Mouse (Mus musculus): ENCODE data around the gene Slc16a5. TPM values are rescaled to one million over a fixed set of nuclear protein-coding genes. Genes with fewer than 3 reads are reported as not detected.
"Not testable (repeated sequence)": the region's sequence is repeated elsewhere in the genome, so short reads cannot be mapped to it uniquely, and the experiment has no call there.

Gene Slc16a5
- polyA plus RNA-seq, 1 experiment from 2014 or later = 0.34 TPM

GRCm38 (mm10) chr11:115453306-115453705, 9.0 kb upstream of the Slc16a5 start:
- H3K4me2 ChIP-seq (ENCODE audit: low read length) = no peak overlapping the region
- H3K27me3 ChIP-seq (replicated peaks; ENCODE audit: control insufficient read depth, insufficient read depth, low read length) = no peaks in the 10 kb centered on the region; the same call in 1 of the 2 replicates
- no peak for ATAC-seq
- no peaks in the 10 kb centered on the region for H3K36me3 ChIP-seq (ENCODE audit: control insufficient read depth, insufficient read depth, low read length)
- 76% methylated on average over 4 of the region's 4 CpGs for WGBS
- no peak overlapping the region for H3K9ac ChIP-seq (ENCODE audit: low read depth, low read length)
- no peak overlapping the region for H3K4me3 ChIP-seq (ENCODE audit: low read length)
- H3K9me3 ChIP-seq (ENCODE audit: control insufficient read depth, low read length) = peaks cover 2% of the 10 kb centered on the region; the same call in 1 of the 2 replicates
- H3K4me1 ChIP-seq (ENCODE audit: control insufficient read depth, insufficient read depth, low read depth, low read length) = no peaks in the 10 kb centered on the region
- H3K27ac ChIP-seq (ENCODE audit: low read depth, low read length) = no peak overlapping the region

GRCm38 (mm10) chr11:115454822-115455221, 7.5 kb upstream of the Slc16a5 start:
- not testable (repeated sequence) for H3K36me3 ChIP-seq (ENCODE audit: control insufficient read depth, insufficient read depth, low read length); H3K4me2 ChIP-seq (ENCODE audit: low read length); H3K9ac ChIP-seq (ENCODE audit: low read depth, low read length); H3K9me3 ChIP-seq (ENCODE audit: control insufficient read depth, low read length); H3K4me1 ChIP-seq (ENCODE audit: control insufficient read depth, insufficient read depth, low read depth, low read length); H3K27ac ChIP-seq (ENCODE audit: low read depth, low read length); ATAC-seq; H3K4me3 ChIP-seq (ENCODE audit: low read length); H3K27me3 ChIP-seq (replicated peaks; ENCODE audit: control insufficient read depth, insufficient read depth, low read length)
- 93% methylated on average over 6 of the region's 6 CpGs for WGBS

GRCm38 (mm10) chr11:115455619-115456018, 6.7 kb upstream of the Slc16a5 start:
- WGBS = 86% methylated on average over 15 of the region's 15 CpGs
- peaks cover 2% of the 10 kb centered on the region; the same call in 1 of the 2 replicates for H3K9me3 ChIP-seq (ENCODE audit: control insufficient read depth, low read length)
- no peaks in the 10 kb centered on the region; the same call in 1 of the 2 replicates for H3K27me3 ChIP-seq (replicated peaks; ENCODE audit: control insufficient read depth, insufficient read depth, low read length)
- no peak overlapping the region for H3K27ac ChIP-seq (ENCODE audit: low read depth, low read length)
- H3K4me2 ChIP-seq (ENCODE audit: low read length) = no peak overlapping the region
- H3K4me3 ChIP-seq (ENCODE audit: low read length) = no peak overlapping the region
- H3K4me1 ChIP-seq (ENCODE audit: control insufficient read depth, insufficient read depth, low read depth, low read length) = no peaks in the 10 kb centered on the region
- no peaks in the 10 kb centered on the region for H3K36me3 ChIP-seq (ENCODE audit: control insufficient read depth, insufficient read depth, low read length)
- ATAC-seq = no peak
- H3K9ac ChIP-seq (ENCODE audit: low read depth, low read length) = no peak overlapping the region

- Histone ChIP-seq H3K4me2 (ENCODE audit: low read length) (no peak overlapping the region), H3K4me3 (ENCODE audit: low read length) (no peak overlapping the region), H3K9me3 (ENCODE audit: control insufficient read depth, low read length) (peaks cover 2% of the 10 kb centered on the region; the same call in 1 of the 2 replicates), H3K27me3 (replicated peaks; ENCODE audit: control insufficient read depth, insufficient read depth, low read length) (no peaks in the 10 kb centered on the region; the same call in 1 of the 2 replicates), H3K36me3 (ENCODE audit: control insufficient read depth, insufficient read depth, low read length) (no peaks in the 10 kb centered on the region), H3K27ac (ENCODE audit: low read depth, low read length) (no peak overlapping the region), H3K9ac (ENCODE audit: low read depth, low read length) (no peak overlapping the region), H3K4me1 (ENCODE audit: control insufficient read depth, insufficient read depth, low read depth, low read length) (no peaks in the 10 kb centered on the region)
- WGBS = 97% methylated on average over 5 of the region's 5 CpGs
- ATAC-seq = no peak
Measured at GRCm38 (mm10) chr11:115456182-115456581, 6.1 kb upstream of the Slc16a5 start.

GRCm38 (mm10) chr11:115457405-115457804, 4.9 kb upstream of the Slc16a5 start:
- no peaks in the 10 kb centered on the region for H3K27me3 ChIP-seq (replicated peaks; ENCODE audit: control insufficient read depth, insufficient read depth, low read length)
- no peaks in the 10 kb centered on the region for H3K36me3 ChIP-seq (ENCODE audit: control insufficient read depth, insufficient read depth, low read length)
- H3K9ac ChIP-seq (ENCODE audit: low read depth, low read length) = no peak overlapping the region
- H3K4me3 ChIP-seq (ENCODE audit: low read length) = no peak overlapping the region
- no peaks in the 10 kb centered on the region for H3K4me1 ChIP-seq (ENCODE audit: control insufficient read depth, insufficient read depth, low read depth, low read length)
- H3K4me2 ChIP-seq (ENCODE audit: low read length) = no peak overlapping the region
- ATAC-seq = no peak
- peaks cover 2% of the 10 kb centered on the region; the same call in 1 of the 2 replicates for H3K9me3 ChIP-seq (ENCODE audit: control insufficient read depth, low read length)
- H3K27ac ChIP-seq (ENCODE audit: low read depth, low read length) = no peak overlapping the region
- 39% methylated on average over 6 of the region's 6 CpGs for WGBS

- Histone ChIP-seq H3K4me3 (ENCODE audit: low read length) (no peak overlapping the region), H3K27me3 (replicated peaks; ENCODE audit: control insufficient read depth, insufficient read depth, low read length) (no peaks in the 10 kb centered on the region), H3K27ac (ENCODE audit: low read depth, low read length) (no peak overlapping the region), H3K9ac (ENCODE audit: low read depth, low read length) (no peak overlapping the region), H3K36me3 (ENCODE audit: control insufficient read depth, insufficient read depth, low read length) (no peaks in the 10 kb centered on the region), H3K9me3 (ENCODE audit: control insufficient read depth, low read length) (no peaks in the 10 kb centered on the region), H3K4me1 (ENCODE audit: control insufficient read depth, insufficient read depth, low read depth, low read length) (no peaks in the 10 kb centered on the region), H3K4me2 (ENCODE audit: low read length) (no peak overlapping the region)
- ATAC-seq = no peak
- WGBS = 15% methylated on average over 8 of the region's 8 CpGs
Measured at GRCm38 (mm10) chr11:115460976-115461375, 1.3 kb upstream of the Slc16a5 start.

GRCm38 (mm10) chr11:115461846-115462242, 430 bp upstream of the Slc16a5 start:
- no peaks in the 10 kb centered on the region for H3K4me1 ChIP-seq (ENCODE audit: control insufficient read depth, insufficient read depth, low read depth, low read length)
- 75% methylated on average over 5 of the region's 5 CpGs for WGBS
- H3K4me2 ChIP-seq (ENCODE audit: low read length) = no peak overlapping the region
- H3K27me3 ChIP-seq (replicated peaks; ENCODE audit: control insufficient read depth, insufficient read depth, low read length) = no peaks in the 10 kb centered on the region
- no peak overlapping the region for H3K4me3 ChIP-seq (ENCODE audit: low read length)
- H3K27ac ChIP-seq (ENCODE audit: low read depth, low read length) = no peak overlapping the region
- H3K9ac ChIP-seq (ENCODE audit: low read depth, low read length) = no peak overlapping the region
- no peaks in the 10 kb centered on the region for H3K36me3 ChIP-seq (ENCODE audit: control insufficient read depth, insufficient read depth, low read length)
- no peak for ATAC-seq
- no peaks in the 10 kb centered on the region for H3K9me3 ChIP-seq (ENCODE audit: control insufficient read depth, low read length)

- 84% methylated on average over 11 of the region's 11 CpGs for WGBS
Measured at GRCm38 (mm10) chr11:115463397-115463796, 1.1 kb downstream of the Slc16a5 start.

GRCm38 (mm10) chr11:115464851-115465250, 2.6 kb downstream of the Slc16a5 start:
- Histone ChIP-seq H3K9me3 (ENCODE audit: control insufficient read depth, low read length) (no peaks in the 10 kb centered on the region), H3K4me3 (ENCODE audit: low read length) (no peak overlapping the region), H3K9ac (ENCODE audit: low read depth, low read length) (no peak overlapping the region), H3K27me3 (replicated peaks; ENCODE audit: control insufficient read depth, insufficient read depth, low read length) (no peaks in the 10 kb centered on the region), H3K4me2 (ENCODE audit: low read length) (no peak overlapping the region), H3K4me1 (ENCODE audit: control insufficient read depth, insufficient read depth, low read depth, low read length) (no peaks in the 10 kb centered on the region), H3K27ac (ENCODE audit: low read depth, low read length) (no peak overlapping the region), H3K36me3 (ENCODE audit: control insufficient read depth, insufficient read depth, low read length) (no peaks in the 10 kb centered on the region)
- 90% methylated on average over 8 of the region's 8 CpGs for WGBS
- ATAC-seq = no peak

More at GRCm38 (mm10) chr11:115463397-115463796, 1.1 kb downstream of the Slc16a5 start:
- Histone ChIP-seq H3K27me3 (replicated peaks; ENCODE audit: control insufficient read depth, insufficient read depth, low read length) (no peaks in the 10 kb centered on the region), H3K9me3 (ENCODE audit: control insufficient read depth, low read length) (no peaks in the 10 kb centered on the region), H3K4me3 (ENCODE audit: low read length) (no peak overlapping the region), H3K4me2 (ENCODE audit: low read length) (no peak overlapping the region), H3K4me1 (ENCODE audit: control insufficient read depth, insufficient read depth, low read depth, low read length) (no peaks in the 10 kb centered on the region), H3K36me3 (ENCODE audit: control insufficient read depth, insufficient read depth, low read length) (no peaks in the 10 kb centered on the region), H3K9ac (ENCODE audit: low read depth, low read length) (no peak overlapping the region), H3K27ac (ENCODE audit: low read depth, low read length) (no peak overlapping the region)
- ATAC-seq = no peak

GRCm38 (mm10) chr11:115467217-115467618, 4.9 kb downstream of the Slc16a5 start:
- ATAC-seq = no peak
- 42% methylated on average over 4 of the region's 4 CpGs for WGBS
- no peak overlapping the region for H3K9ac ChIP-seq (ENCODE audit: low read depth, low read length)

More at GRCm38 (mm10) chr11:115467217-115467618, 4.9 kb downstream of the Slc16a5 start:
- H3K4me2 ChIP-seq (ENCODE audit: low read length) = no peak overlapping the region
- no peaks in the 10 kb centered on the region for H3K9me3 ChIP-seq (ENCODE audit: control insufficient read depth, low read length)
- H3K36me3 ChIP-seq (ENCODE audit: control insufficient read depth, insufficient read depth, low read length) = no peaks in the 10 kb centered on the region
- no peaks in the 10 kb centered on the region for H3K27me3 ChIP-seq (replicated peaks; ENCODE audit: control insufficient read depth, insufficient read depth, low read length)
- no peak overlapping the region for H3K4me3 ChIP-seq (ENCODE audit: low read length)
- no peaks in the 10 kb centered on the region for H3K4me1 ChIP-seq (ENCODE audit: control insufficient read depth, insufficient read depth, low read depth, low read length)
- H3K27ac ChIP-seq (ENCODE audit: low read depth, low read length) = no peak overlapping the region
